Mouse (Mus musculus) liver, embryonic 14.5 days (tissue): ENCODE data around the gene Ezh1.

Source experiments
- CTCF ChIP-seq: IDR thresholded peaks from 2 replicates; pipeline ENCODE4 v1.5.1; 2016; ENCODE audit warnings: antibody characterized with exemption, low read depth, control low read depth
- EP300 ChIP-seq: IDR thresholded peaks from 2 replicates; pipeline ENCODE4 v1.6.1; 2016; ENCODE audit warnings: antibody characterized with exemption, low read depth

DNA sequence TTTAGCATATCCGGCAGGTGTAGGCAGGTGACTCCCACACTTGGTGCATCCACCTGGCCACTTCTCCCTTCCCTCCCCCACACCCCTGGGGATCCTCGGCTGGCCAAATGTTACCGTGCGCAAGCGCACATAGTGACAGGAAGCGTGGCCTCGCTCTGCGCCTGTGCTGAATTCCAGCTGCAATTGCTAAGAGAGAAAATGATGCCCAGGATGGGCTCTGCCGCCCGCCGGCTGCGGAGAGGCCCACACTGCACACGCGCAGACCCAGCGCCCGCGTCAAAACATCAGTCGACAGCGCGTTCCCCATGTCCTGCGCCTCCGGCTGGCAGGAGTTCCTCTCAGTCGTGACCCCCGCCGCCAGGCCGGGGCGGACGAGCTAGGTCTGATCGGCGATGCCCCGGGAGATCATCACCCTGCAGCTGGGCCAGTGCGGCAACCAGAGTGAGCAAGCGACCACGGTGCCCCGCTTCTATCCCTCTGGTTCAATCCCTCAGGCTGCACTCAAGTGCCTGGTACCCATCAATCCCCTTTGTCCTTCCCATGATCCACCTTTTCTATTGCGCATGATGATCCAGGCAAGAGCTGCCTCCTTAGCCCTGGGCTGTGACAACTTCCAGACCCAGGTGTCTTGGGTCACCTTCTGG, 70.4 kb downstream of the Ezh1 start, which contains the start of gene Tubg2:
- no peak for TF ChIP-seq CTCF
- no peak for TF ChIP-seq EP300
